Mouse (Mus musculus): ENCODE data around the gene Dennd5b.

Dennd5b gene

GRCm38 (mm10) chr6:149101076-149101942, at the start of gene Dennd5b:
Gene Dennd5b (minus strand): TSS chr6:149101680.
- in situ Hi-C loops (cut with MboI, MseI), result no loop called here

GRCm38 (mm10) chr6:149148436-149149229, 47.2 kb upstream of the Dennd5b start:
- in situ Hi-C loops (cut with MboI, MseI), result no loop called here

GRCm38 (mm10) chr6:149145143-149145542, 43.7 kb upstream of the Dennd5b start:
- in situ Hi-C loops (cut with MboI, MseI), result no loop called here

- in situ Hi-C loops (cut with MboI, MseI), result loop anchor here in 1 of 2 experiments (5.0 kb wide), 2 partner anchors 46 to 231 kb away; partner anchors contain the start of gene Amn1
Measured at GRCm38 (mm10) chr6:149141393-149142173, 40.1 kb upstream of the Dennd5b start.

- in situ Hi-C loops (cut with MboI, MseI), result loop anchor here in 1 of 2 experiments (5.0 kb wide), 1 partner anchor 48 kb away; the partner anchor contains the start of gene Amn1
Measured at GRCm38 (mm10) chr6:149139471-149139870, 38.0 kb upstream of the Dennd5b start, which contains the start of gene Etfbkmt. Gene Etfbkmt (plus strand): TSS chr6:149139849.

GRCm38 (mm10) chr6:149139011-149139410, 37.5 kb upstream of the Dennd5b start:
- in situ Hi-C loops (cut with MboI, MseI), result loop anchor here in 1 of 2 experiments (5.0 kb wide), 1 partner anchor 48 kb away; the partner anchor contains the start of gene Amn1

- in situ Hi-C loops (cut with MboI, MseI), result loop anchor here in 1 of 2 experiments (5.0 kb wide), 1 partner anchor 49 kb away; the partner anchor contains the start of gene Amn1
Measured at GRCm38 (mm10) chr6:149137936-149138335, 36.5 kb upstream of the Dennd5b start.

GRCm38 (mm10) chr6:149135631-149136030, 34.2 kb upstream of the Dennd5b start:
- in situ Hi-C loops (cut with MboI, MseI), result loop anchor here in 1 of 2 experiments (5.0 kb wide), 1 partner anchor 52 kb away; the partner anchor contains the start of gene Amn1

GRCm38 (mm10) chr6:149134391-149135150, 33.1 kb upstream of the Dennd5b start:
- in situ Hi-C loops (cut with MboI, MseI), result loop anchor here in 1 of 2 experiments (5.0 kb wide), 2 partner anchors 53 to 238 kb away; partner anchors contain the start of gene Amn1

- in situ Hi-C loops (cut with MboI, MseI), result loop anchor here in 1 of 2 experiments (5.0 kb wide), 1 partner anchor 240 kb away; no protein-coding TSS in a partner anchor
Measured at GRCm38 (mm10) chr6:149132311-149133077, 31.0 kb upstream of the Dennd5b start.

GRCm38 (mm10) chr6:149131111-149131510, 29.6 kb upstream of the Dennd5b start:
- in situ Hi-C loops (cut with MboI, MseI), result loop anchor here in 1 of 2 experiments (5.0 kb wide), 1 partner anchor 241 kb away; no protein-coding TSS in a partner anchor

GRCm38 (mm10) chr6:149129870-149130269, 28.4 kb upstream of the Dennd5b start, which contains the start of gene Gm10203:
Gene Gm10203 (plus strand): TSS chr6:149130170.
- in situ Hi-C loops (cut with MboI, MseI), result loop anchor here in 1 of 2 experiments (5.0 kb wide), 1 partner anchor 242 kb away; no protein-coding TSS in a partner anchor

GRCm38 (mm10) chr6:149126675-149127074, 25.2 kb upstream of the Dennd5b start:
- in situ Hi-C loops (cut with MboI, MseI), result no loop called here

GRCm38 (mm10) chr6:149123042-149123441, 21.6 kb upstream of the Dennd5b start:
- in situ Hi-C loops (cut with MboI, MseI), result no loop called here

GRCm38 (mm10) chr6:149119853-149120252, 18.4 kb upstream of the Dennd5b start:
- in situ Hi-C loops (cut with MboI, MseI), result loop anchor here in 1 of 2 experiments (5.0 kb wide), 1 partner anchor 108 kb away; no protein-coding TSS in a partner anchor

- in situ Hi-C loops (cut with MboI, MseI), result loop anchor here in 1 of 2 experiments (5.0 kb wide), 1 partner anchor 107 kb away; no protein-coding TSS in a partner anchor
Measured at GRCm38 (mm10) chr6:149118935-149119334, 17.5 kb upstream of the Dennd5b start.

- in situ Hi-C loops (cut with MboI, MseI), result loop anchor here in 1 of 2 experiments (5.0 kb wide), 1 partner anchor 105 kb away; no protein-coding TSS in a partner anchor
Measured at GRCm38 (mm10) chr6:149116992-149117391, 15.5 kb upstream of the Dennd5b start.

- in situ Hi-C loops (cut with MboI, MseI), result no loop called here
Measured at GRCm38 (mm10) chr6:149108909-149109308, 7.4 kb upstream of the Dennd5b start.

GRCm38 (mm10) chr6:149107615-149108014, 6.1 kb upstream of the Dennd5b start:
- in situ Hi-C loops (cut with MboI, MseI), result no loop called here
